Mouse (Mus musculus) CD8-positive naive resting alpha-beta T cell, adult 2 months (primary cell): ENCODE results near the gene Heatr4.

Experiments
- DNase-seq, 2 experiments: peaks; one replicate each; pipeline ENCODE4 v3.0.0; 2022; ENCODE audit warnings: low read depth in 2 of 2, low spot score in 2 of 2

The Heatr4 gene

DNA sequence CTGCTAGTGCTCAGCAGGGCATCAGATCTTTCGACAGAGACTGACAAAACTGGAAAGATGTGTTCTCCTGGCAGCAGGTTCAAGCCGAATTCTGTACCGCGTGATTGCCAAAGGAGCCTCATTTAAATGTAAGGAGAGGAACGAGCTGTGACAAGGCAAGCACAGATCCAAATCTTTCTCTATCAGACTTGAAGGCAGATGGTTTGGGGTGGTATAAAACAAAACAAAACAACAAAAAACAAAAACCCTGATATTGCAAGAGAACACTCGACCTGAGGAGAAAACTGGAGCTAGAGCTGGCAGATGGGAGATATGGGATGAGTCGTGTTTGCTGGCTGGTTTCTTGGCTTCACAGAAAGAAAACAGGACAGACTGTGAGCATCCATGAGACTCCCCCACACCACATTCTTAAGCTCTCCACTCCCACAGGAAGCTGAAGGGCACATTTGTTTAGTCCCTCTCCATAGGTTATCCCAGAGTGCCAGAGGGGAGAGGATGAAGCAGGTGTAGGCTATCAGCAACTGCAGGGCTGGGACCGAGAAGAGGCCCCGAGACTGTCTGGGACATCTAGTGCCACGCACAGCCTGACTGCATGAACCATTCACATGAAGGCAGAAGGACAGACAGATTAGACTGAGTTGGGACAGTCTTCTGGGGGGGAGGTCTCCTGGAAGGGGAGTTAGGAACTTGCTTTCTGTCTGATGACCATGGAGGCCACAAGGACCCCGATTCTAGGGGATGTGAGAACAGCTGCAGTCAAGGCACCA lies 13.9 kb upstream of the Heatr4 start:
- DNase-seq, result no peak

DNA sequence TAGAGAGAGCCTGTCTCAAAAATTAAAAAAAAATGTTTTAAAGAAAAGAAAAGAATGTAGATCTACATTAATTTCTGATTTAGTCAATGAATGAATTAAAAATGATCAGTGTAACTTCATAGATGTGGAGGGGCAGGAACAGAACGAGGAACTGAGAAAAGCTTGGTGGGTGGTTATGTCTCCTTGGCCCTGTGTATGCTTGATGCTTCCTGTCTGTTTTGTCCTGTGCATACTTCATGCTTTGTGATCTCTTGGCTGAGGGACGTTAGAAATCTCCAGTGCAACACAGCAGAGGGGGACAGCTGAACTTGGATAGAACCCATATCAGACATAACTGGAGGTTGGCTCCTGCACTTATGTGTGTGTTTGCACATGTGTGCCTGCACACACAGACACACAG lies 12.6 kb upstream of the Heatr4 start:
- no peak for DNase-seq

DNA sequence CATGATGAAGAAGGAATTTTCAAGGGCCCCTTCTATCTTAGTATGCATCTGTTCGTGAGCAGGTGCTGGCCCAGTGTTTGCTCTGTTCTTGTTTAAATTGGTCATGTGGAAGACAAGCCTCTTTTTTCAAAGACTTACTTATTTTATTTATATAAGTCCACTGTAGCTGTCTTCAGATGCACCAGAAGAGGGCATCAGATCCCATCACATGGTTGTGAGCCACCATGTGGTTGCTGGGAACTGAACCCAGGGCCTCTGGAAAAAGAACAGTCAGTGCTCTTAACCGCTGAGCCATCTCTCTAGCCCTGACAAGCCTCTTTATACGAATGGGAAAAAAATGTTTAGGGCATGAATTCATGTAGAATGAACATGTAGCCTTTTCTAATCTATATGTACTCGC lies 4.7 kb upstream of the Heatr4 start:
- no peak for DNase-seq

DNA sequence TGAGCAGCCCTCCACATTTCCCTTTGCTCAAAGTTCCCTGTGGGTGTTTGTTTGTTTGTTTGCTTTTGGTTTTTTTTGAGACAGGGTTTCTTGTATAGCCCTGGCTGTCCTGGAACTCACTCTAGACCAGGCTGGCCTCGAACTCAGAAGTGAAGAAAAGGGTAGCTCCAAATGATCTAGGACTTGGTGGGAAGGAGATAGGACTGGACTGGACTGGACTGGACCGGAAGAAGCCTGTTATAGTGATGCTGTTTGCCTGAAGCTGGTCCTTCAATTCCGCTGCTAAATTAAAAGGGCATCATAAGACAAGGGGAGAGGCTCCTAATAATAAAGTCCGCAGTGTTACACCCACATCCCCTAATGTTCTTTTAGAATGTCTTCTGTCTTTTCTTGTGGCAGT lies 3.8 kb upstream of the Heatr4 start:
- DNase-seq, result no peak

DNA sequence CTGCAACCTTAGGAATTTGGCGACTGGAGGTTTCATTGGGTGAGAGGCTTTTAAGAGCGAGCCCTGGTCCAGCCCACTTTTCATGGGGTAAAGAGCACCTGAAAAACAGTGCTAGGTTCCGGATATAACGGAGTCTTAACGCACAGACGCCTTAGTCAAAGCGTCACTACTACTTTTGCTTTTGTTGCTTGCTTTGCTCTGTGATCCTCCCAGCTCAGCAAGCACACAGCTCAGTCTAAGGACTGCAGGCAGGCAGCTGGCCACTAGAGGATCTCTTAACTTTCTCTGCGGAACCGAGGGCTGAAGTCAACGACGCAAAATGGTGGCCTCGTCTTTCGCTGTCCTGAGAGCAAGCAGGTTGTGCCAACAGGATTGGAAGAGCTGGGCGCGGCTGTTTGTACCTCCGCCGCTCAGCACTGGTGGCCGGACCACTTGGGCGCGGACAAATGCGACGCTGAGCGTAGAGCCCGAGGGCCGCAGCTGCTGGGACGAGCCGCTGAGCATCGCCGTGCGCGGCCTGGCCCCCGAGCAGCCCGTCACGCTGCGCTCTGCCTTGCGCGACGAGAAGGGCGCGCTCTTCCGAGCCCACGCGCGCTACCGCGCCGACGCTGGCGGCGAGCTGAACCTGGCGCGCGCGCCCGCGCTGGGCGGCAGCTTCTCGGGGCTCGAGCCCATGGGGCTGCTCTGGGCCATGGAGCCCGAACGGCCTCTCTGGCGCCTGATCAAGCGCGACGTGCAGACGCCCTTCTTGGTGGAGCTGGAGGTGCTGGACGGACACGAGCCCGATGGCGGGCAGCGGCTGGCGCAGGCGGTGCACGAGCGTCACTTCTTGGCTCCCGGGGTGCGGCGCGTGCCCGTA lies 3.2 kb upstream of the Heatr4 start, which contains the start of gene Acot2:
TSS of gene Acot2 (plus strand) at position 279 of the 859 bp plus-strand sequence.
- DNase-seq, result peak; percentile 81 to 85

DNA sequence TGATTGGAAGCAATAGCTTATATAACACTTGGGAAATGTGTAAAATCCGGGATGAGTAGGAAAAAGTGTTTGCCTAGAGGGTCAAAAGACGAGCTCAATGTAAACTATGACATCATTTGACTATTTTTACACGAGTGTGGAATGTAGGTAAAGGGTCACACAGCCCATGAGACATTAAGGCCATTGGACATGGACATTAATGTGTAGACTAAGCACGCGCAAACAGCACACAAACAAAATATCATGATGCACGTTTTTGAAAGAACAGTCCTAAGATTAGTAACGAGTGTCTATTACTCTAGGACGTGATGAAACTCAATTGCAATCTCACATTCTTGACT lies 2.6 kb upstream of the Heatr4 start:
- DNase-seq, result no peak

DNA sequence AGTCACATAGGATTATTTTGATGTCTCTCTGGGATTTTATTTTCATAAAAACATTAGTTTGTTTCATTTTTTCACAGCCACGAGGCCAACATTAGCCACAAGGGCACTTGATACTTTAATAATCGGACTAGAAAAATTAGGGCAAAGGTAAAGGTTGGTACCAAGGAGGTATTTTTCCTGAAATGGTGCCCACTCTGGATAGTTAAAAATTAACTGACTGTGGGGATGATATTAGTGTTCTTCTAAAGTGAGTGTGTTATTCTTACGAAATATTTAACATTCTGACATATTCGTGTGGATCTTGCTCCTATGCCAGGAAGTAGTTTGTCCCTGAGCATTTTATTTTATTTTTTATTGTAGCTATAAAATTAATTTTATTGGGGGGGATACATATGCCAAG lies 3.0 kb downstream of the Heatr4 start:
- no peak for DNase-seq

DNA sequence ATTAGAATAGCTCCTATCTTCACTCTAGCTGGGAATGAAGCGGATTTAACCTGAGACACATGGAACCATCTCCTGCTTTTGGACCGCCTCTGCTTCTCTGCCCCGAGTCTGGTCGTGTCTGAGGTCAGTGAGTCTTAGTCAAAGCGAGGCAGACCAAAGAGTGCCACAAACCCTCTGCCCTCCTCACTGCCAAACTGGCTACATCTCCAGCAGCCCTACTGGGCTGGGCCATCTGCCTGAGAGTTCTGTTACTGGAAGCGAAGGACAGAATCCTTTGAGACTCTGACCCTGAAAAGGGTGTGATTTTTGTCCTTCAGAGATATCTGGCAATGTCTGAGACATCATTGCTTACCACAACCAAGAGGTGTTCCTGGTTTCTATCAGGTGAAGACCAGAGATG lies 5.8 kb downstream of the Heatr4 start:
- no peak for DNase-seq

GRCm38 (mm10) chr12:83972117-83972516 lies 12.5 kb downstream of the Heatr4 start:
- peak; percentile 35 to 57 for DNase-seq

GRCm38 (mm10) chr12:83965235-83965634 lies 19.4 kb downstream of the Heatr4 start:
- DNase-seq, result no peak

DNA sequence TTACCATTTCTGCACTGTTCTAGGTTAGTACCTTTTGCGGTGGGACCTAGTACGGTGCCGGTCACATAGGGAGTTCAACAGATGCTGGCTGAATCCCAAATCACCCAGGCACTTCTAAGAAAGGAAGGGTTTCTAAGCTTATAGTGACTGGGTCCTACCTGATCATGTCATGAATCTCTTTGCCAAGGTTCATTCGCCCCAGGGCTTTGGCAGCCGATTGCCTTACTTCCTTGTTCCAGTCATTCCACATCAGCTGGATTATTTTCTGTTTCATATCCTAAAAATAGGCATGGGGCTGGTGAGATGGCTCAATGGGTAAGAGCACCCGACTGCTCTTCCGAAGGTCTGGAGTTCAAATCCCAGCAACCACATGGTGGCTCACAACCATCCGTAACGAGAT lies 26.4 kb downstream of the Heatr4 start:
- DNase-seq, result no peak

- no peak for DNase-seq
Measured at GRCm38 (mm10) chr12:83951711-83952575, 32.7 kb downstream of the Heatr4 start.

- peak; percentile 22 to 34 for DNase-seq
Measured at GRCm38 (mm10) chr12:83950840-83951701, 33.6 kb downstream of the Heatr4 start.

DNA sequence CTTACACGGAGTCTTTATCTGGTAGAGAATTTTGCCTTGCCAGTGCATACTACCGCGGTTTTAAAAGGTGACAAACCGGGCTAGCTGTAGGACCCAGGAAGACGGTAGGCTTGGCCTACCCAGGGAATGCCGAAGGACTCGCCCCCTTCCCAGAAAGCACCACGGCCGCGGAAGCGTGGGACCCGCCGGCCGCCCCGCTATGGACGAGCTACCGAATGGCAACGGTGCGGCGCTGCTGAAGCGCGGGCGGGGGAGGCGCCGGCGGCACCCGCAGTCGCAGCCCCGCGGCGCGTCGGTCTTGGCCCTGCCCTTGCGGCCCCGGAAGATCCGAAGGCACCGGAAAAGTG lies 34.2 kb downstream of the Heatr4 start, which contains the start of gene Riox1:
TSS of gene Riox1 (plus strand) at position 116 of the 347 bp plus-strand sequence.
- DNase-seq, result peak; percentile 65 to 73

DNA sequence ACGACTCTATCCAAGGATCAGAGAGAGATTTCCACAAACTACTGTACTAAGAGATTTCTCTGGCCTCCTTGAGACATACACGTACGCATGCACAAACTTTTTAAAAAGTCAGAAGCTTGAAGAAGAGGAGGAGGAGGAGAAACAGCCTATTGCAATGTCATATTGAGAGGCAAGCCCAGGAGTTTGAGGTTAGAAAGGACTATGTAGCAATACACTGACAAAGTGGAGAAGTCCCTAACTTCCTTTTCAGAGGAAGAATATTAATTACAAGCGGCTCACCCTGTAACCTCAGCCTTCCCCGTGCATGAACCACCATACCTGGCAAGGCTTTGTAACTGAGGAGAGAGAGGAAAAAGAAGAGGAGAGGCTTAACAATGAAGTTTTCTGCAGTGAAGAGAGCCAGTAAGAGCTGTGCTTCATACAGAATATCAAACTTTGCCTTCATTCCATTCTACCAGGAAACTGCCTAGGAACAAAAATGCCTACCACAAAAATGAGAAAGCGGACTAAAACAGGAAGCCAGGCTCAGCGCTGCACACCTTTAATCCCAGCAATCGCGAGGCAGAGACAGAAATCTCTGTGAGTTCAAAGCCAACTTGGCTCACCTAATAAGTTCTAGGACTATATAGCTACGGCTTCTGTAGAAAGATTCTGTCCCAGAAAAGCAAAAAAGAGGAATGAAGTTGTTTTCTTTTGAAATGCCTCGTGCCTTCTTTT lies 34.7 kb downstream of the Heatr4 start:
- DNase-seq, result peak in 1 of 2 experiments; percentile 23

DNA sequence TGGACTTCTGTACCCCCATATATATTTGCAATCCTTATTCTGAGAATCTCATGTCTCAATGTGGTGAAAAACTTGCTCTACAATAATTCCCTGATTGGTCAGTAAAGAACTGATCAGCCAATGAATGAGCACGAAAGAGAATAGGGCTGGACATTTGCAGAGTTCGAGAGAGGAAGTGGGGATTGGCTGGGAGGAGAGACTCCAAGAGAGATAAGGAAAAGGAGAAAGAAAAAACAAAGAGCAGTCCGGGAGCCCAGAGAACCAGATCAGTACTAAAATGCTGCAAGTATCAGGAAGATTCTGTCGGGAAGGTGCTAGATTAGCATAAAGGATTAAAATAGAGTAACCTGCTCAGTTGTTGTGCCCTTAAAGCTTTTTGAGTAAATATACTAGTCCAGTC lies 35.6 kb downstream of the Heatr4 start:
- no peak for DNase-seq

- no peak for DNase-seq
Measured at GRCm38 (mm10) chr12:83947260-83947811, 37.3 kb downstream of the Heatr4 start.

DNA sequence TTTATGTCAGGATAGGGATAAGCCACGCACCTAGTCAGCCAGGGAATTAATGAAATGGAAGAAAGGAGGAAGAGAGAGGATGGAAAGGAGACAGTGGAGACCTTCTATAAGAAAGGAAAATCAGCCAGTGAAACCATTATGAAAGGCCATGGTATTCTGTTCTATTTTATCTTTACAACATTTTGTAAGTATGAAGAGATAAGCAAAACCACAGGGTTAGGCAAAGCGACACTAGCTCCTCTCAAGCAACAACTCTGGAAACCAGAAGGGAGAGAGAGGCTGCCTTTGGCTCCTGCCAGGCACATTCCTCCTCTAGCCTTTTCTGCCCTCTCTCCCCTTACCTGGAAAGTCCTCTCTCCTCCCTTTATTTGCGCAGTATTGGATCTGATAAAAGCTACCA lies 42.7 kb downstream of the Heatr4 start:
- no peak for DNase-seq

GRCm38 (mm10) chr12:83940031-83940430 lies 44.6 kb downstream of the Heatr4 start:
- DNase-seq, result no peak

DNA sequence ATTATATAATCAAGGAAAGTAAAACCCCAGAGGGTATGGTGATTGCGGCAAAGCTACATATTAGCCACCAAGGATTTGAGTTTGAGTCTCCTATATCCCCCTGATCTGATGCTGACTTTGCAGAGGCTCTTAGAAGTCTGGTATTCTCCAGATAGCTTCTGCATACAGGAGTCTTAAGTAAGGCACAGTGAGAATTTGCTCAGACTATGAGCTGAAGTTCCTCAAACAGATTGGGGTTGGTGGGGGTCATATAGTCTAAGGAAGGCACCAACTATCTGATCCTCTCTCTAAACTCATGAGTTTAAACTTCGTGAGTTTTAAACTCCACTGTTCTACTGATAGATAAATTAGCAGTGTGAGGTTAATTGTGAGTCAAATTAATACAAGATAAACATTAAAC lies 45.3 kb downstream of the Heatr4 start:
- DNase-seq, result no peak
